Mouse (Mus musculus) limb, embryonic 10.5 days (tissue): ENCODE measurements at regions not wholly inside any gene's neighbourhood (a gene's known extent, or its start where the extent isn't known, plus 50 kb on each side); places are given as distances from the start of the nearest gene placed in this dataset.
A peak's percentile ranks its signal among the peaks of the same experiment; 100 is the strongest.

Source experiments
- DNase-seq: peaks from one replicate; pipeline ENCODE4 v3.0.0-alpha.2; 2017; ENCODE audit warnings: low spot score
- H3K27ac ChIP-seq: fragments of 300-500 bp; sonication (generic); 2 replicates; pipeline ENCODE4 v1.5.1; 2016; ENCODE audit warnings: mild to moderate bottlenecking
- H3K27me3 ChIP-seq: fragments of 300-500 bp; sonication (generic); 2 replicates; pipeline ENCODE4 v1.6.1; 2016; ENCODE audit warnings: low read depth, mild to moderate bottlenecking; ENCODE audit not compliant: poor library complexity, severe bottlenecking
- H3K36me3 ChIP-seq: fragments of 300-500 bp; sonication (generic); 2 replicates; pipeline ENCODE4 v1.6.1; 2016; ENCODE audit warnings: mild to moderate bottlenecking, moderate library complexity
- H3K4me1 ChIP-seq: fragments of 300-500 bp; sonication (generic); 2 replicates; pipeline ENCODE4 v1.6.1; 2016
- H3K4me3 ChIP-seq: fragments of 300-500 bp; sonication (generic); 2 replicates; pipeline ENCODE4 v1.5.1; 2016; ENCODE audit warnings: mild to moderate bottlenecking, moderate library complexity
- H3K9me3 ChIP-seq: fragments of 300-500 bp; sonication (generic); replicated peaks from 2 replicates; pipeline ENCODE4 v1.6.1; 2016; ENCODE audit warnings: mild to moderate bottlenecking
- WGBS: fragments of 180-500 bp; shearing (Covaris S2); methylation state at CpG from one replicate; pipeline ENCODE4 v1.1.7; 2016; 5-methylcytosine and 5-hydroxymethylcytosine counted together

GRCm38 (mm10) chr9:98712023-98712563 is 110.6 kb upstream of the Mrps22 start:
- no peaks in the 10 kb centered on the region for H3K27me3 ChIP-seq
- H3K36me3 ChIP-seq = no peaks in the 10 kb centered on the region
- peaks cover 56% of the 10 kb centered on the region for H3K4me1 ChIP-seq
- DNase-seq = peak; percentile 39
- no peaks in the 10 kb centered on the region for H3K9me3 ChIP-seq
- WGBS = 59% methylated on average over 8 of the region's 8 CpGs
- H3K4me3 ChIP-seq = no peak overlapping the region
- H3K27ac ChIP-seq = peak overlapping the region; percentile 70

GRCm38 (mm10) chr9:98710155-98710710 is 108.8 kb upstream of the Mrps22 start:
- no peak overlapping the region for H3K4me3 ChIP-seq
- peak overlapping the region; percentile 77 for H3K27ac ChIP-seq
- H3K27me3 ChIP-seq = no peaks in the 10 kb centered on the region
- DNase-seq = peak; percentile 40
- no peaks in the 10 kb centered on the region for H3K9me3 ChIP-seq
- WGBS = 55% methylated on average over 9 of the region's 9 CpGs
- H3K36me3 ChIP-seq = no peaks in the 10 kb centered on the region
- H3K4me1 ChIP-seq = peaks cover 66% of the 10 kb centered on the region

DNA sequence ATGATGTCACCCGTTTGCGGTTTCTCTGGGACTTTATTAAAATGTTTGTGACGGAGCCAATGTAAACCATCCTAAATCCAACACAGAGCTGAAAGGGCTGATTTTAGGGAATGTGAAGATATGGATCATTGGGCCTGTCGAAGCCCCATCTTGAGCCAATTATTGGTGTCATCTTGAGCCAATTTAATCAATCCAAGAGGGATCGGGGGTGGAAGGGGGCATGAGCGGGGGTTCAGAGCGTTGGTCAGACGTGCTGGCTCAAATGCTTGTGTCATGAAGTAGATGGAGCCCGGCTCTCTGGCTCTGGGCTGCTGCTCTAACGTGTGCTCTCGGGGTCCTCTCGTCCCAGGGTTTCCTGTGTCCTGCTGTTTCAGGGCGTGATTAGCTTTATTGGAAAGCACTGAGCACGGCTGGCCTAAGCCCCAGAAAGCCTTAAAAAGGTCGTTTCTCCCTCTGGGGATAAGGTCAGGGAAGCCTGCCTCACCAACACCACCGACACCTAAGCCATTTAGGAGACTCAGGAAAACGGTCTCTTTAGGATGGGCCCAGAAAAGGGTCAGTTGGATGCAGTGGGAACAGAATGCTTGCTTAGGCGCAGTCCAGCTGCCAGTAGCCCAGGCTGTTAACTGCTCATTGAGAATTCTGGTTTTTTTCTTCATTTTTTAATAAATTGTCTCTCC is 106.7 kb upstream of the Mrps22 start:
- Histone ChIP-seq H3K4me1 (peaks cover 85% of the 10 kb centered on the region), H3K9me3 (no peaks in the 10 kb centered on the region), H3K27me3 (no peaks in the 10 kb centered on the region), H3K27ac (peak overlapping the region; percentile 61), H3K36me3 (no peaks in the 10 kb centered on the region), H3K4me3 (no peak overlapping the region)
- DNase-seq = no peak
- 34% methylated on average over 18 of the region's 18 CpGs for WGBS

DNA sequence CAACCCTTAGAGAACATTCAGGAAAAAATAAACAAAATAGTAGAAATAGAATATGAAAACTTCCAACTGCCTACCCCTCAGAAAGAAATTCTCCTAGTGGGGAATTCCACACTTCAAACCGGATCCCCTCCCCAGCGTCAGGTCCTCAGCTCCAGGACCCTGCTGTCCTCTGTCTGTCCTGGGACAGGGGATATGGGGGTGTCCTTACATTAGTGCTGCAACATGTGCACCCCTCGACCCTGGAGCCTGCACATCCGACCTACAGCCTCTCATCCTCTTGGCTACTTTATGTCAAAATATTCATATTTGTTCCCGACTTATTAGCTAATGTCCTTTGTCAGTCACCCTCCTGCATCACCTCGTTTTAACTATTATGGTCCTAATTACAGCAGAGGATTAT is 106.0 kb upstream of the Mrps22 start:
- WGBS = 62% methylated on average over 6 of the region's 6 CpGs
- Histone ChIP-seq H3K36me3 (no peaks in the 10 kb centered on the region), H3K4me3 (no peak overlapping the region), H3K27me3 (no peaks in the 10 kb centered on the region), H3K4me1 (peaks cover 85% of the 10 kb centered on the region), H3K27ac (no peak overlapping the region), H3K9me3 (no peaks in the 10 kb centered on the region)
- DNase-seq = no peak

GRCm38 (mm10) chr9:98704131-98704530 is 102.7 kb upstream of the Mrps22 start:
- Histone ChIP-seq H3K36me3 (no peaks in the 10 kb centered on the region), H3K4me1 (peaks cover 58% of the 10 kb centered on the region), H3K9me3 (no peaks in the 10 kb centered on the region), H3K4me3 (no peak overlapping the region), H3K27ac (0 out of 2 replicates have a peak overlapping the region, but pooled peaks have one; percentile 26), H3K27me3 (no peaks in the 10 kb centered on the region)
- no peak for DNase-seq
- whole genome bisulfite sequencing = 29% methylated on average over 5 of the region's 5 CpGs

DNA sequence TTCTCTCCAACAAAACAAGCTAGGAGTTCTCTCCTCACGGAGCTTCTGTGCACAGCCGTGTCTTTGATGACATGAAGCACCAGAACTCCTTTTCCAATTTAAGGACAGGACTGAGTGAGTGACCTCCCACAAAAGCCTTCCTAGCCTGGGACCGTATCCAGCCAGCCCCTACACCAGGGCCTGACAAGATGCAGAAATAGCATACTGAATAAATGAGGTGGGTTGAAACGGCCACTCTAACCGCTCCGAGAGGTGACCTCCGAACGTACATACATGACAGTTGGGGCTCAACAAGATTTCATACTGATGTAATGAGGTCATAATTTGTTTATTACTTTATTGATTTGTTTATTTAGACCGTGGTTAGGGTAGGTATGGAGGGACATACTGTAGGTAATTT is 101.9 kb upstream of the Mrps22 start:
- no peaks in the 10 kb centered on the region for H3K27me3 ChIP-seq

DNA sequence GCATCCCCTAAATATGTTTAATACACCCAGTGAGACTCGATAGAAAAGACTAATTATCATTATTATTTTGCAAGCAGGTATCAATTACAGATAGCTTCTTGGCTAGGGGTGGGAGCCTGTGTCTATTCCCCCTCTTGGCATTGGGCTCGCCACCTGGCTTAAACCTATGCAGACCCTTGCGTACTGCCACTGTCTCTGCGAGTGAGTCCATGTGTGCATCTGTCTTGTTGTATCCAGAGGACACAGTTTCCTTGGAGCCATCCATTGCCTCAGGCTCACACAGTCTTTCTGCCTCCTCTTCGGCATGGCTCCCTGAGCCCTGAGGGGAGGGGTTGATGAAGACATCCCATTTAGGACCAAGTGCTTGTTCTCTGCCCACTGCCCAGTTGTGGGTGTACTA is 99.1 kb upstream of the Mrps22 start:
- Histone ChIP-seq H3K4me3 (no peak overlapping the region), H3K4me1 (peaks cover 28% of the 10 kb centered on the region)
- WGBS = 91% methylated on average over 5 of the region's 5 CpGs

More for the DNA sequence above, 101.9 kb upstream of the Mrps22 start:
- 84% methylated on average over 9 of the region's 9 CpGs for WGBS
- Histone ChIP-seq H3K36me3 (no peaks in the 10 kb centered on the region), H3K4me1 (peaks cover 50% of the 10 kb centered on the region), H3K27ac (0 out of 2 replicates have a peak overlapping the region, but pooled peaks have one; percentile 11), H3K4me3 (no peak overlapping the region), H3K9me3 (no peaks in the 10 kb centered on the region)
- no peak for DNase-seq

GRCm38 (mm10) chr9:98697155-98697554 is 95.7 kb upstream of the Mrps22 start:
- Histone ChIP-seq H3K27me3 (no peaks in the 10 kb centered on the region), H3K36me3 (no peaks in the 10 kb centered on the region), H3K4me3 (no peak overlapping the region), H3K4me1 (peaks cover 3% of the 10 kb centered on the region), H3K9me3 (no peaks in the 10 kb centered on the region), H3K27ac (no peak overlapping the region)
- DNase-seq = no peak
- WGBS = 46% methylated on average over 7 of the region's 7 CpGs

More for the DNA sequence above, 99.1 kb upstream of the Mrps22 start:
- H3K36me3 ChIP-seq = no peaks in the 10 kb centered on the region
- DNase-seq = no peak
- no peaks in the 10 kb centered on the region for H3K9me3 ChIP-seq
- no peaks in the 10 kb centered on the region for H3K27me3 ChIP-seq
- no peak overlapping the region for H3K27ac ChIP-seq

DNA sequence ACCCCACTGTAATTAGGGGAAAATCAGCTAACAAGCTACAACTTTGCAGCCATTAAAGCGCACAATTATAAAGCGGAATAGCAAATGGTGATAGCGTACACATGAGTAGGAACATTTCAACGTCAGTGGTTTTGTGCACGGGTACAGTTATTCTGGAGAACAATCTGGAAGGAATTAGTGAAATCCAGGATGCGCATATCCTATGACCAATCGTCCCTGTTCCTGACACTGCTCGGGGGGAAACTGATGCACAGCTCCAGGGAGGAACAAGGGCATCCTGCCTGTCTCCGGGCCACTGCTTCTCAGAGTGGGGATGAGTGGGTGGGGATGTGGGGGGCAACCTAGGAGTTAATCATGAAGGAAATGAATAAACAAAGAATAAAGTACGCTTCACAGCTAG is 93.6 kb upstream of the Mrps22 start:
- 77% methylated on average over 10 of the region's 10 CpGs for WGBS
- no peak overlapping the region for H3K27ac ChIP-seq
- DNase-seq = no peak

DNA sequence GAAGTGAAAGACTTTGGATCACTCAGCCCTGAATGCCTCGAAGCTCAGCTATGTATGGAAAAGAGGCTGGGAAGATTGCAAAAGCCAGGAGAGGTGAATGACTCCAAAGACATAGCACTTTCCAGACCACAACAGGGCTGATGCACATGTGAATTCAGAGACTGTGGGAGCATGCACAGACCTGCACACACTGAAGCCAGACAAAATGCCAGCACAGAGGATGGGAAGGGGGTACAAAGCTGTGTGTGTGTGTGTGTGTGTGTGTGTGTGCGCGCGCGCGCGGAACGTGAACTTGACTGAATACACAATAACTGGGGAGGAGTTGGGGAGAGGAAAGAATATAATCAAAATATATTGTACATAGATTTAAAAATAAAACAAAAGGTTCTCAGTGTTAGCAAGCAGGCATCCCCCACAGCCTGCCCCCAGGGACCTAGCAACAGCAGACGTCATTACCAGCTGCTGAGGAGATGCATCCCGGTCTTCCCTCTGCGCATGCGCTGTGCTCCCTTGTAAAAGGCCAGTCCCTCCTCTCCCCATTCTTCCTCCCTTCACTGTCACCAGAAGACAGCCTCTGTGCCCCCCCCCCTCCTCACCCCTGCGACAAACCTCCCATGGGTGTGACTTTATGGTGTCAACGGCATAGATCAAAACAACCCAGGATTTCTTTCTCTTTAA is 89.5 kb upstream of the Mrps22 start:
- no peaks in the 10 kb centered on the region for H3K27me3 ChIP-seq
- no peaks in the 10 kb centered on the region for H3K36me3 ChIP-seq
- DNase-seq = no peak
- H3K9me3 ChIP-seq = no peaks in the 10 kb centered on the region
- no peak overlapping the region for H3K4me3 ChIP-seq
- WGBS = 71% methylated on average over 14 of the region's 14 CpGs
- peaks cover 8% of the 10 kb centered on the region for H3K4me1 ChIP-seq
- no peak overlapping the region for H3K27ac ChIP-seq

More for the DNA sequence above, 93.6 kb upstream of the Mrps22 start:
- peaks cover 8% of the 10 kb centered on the region for H3K4me1 ChIP-seq
- H3K4me3 ChIP-seq = no peak overlapping the region
- H3K9me3 ChIP-seq = no peaks in the 10 kb centered on the region
- H3K27me3 ChIP-seq = no peaks in the 10 kb centered on the region
- no peaks in the 10 kb centered on the region for H3K36me3 ChIP-seq

- H3K27me3 ChIP-seq = no peaks in the 10 kb centered on the region
- no peaks in the 10 kb centered on the region for H3K9me3 ChIP-seq
- no peaks in the 10 kb centered on the region for H3K4me1 ChIP-seq
- WGBS = 87% methylated on average over 7 of the region's 7 CpGs
- H3K4me3 ChIP-seq = no peak overlapping the region
- H3K36me3 ChIP-seq = no peaks in the 10 kb centered on the region
- no peak overlapping the region for H3K27ac ChIP-seq
- no peak for DNase-seq
Measured at GRCm38 (mm10) chr9:98685548-98685947, 84.1 kb upstream of the Mrps22 start.

GRCm38 (mm10) chr9:98684336-98684735 is 82.9 kb upstream of the Mrps22 start:
- Histone ChIP-seq H3K4me1 (no peaks in the 10 kb centered on the region), H3K4me3 (no peak overlapping the region), H3K27me3 (no peaks in the 10 kb centered on the region), H3K36me3 (no peaks in the 10 kb centered on the region), H3K27ac (no peak overlapping the region), H3K9me3 (no peaks in the 10 kb centered on the region)
- WGBS = 92% methylated on average over 6 of the region's 6 CpGs
- DNase-seq = no peak

GRCm38 (mm10) chr9:98675612-98676011 is 74.2 kb upstream of the Mrps22 start:
- Histone ChIP-seq H3K27ac (no peak overlapping the region), H3K9me3 (no peaks in the 10 kb centered on the region), H3K4me1 (no peaks in the 10 kb centered on the region), H3K36me3 (no peaks in the 10 kb centered on the region), H3K4me3 (no peak overlapping the region), H3K27me3 (peaks cover 10% of the 10 kb centered on the region; the same call in 1 of the 2 replicates)
- no peak for DNase-seq
- WGBS = 80% methylated on average over 7 of the region's 7 CpGs
